Comparison of ENCODE assay signal across 8 mouse cellular contexts in genomic region chr8:83972150-83973120, GRCm38 (mm10). TPM values are rescaled to one million over a fixed set of nuclear protein-coding genes. Genes with fewer than 3 reads are reported as not detected.
DNase-seq lines count a peak whose midpoint lies in the region; ATAC-seq lines count a peak whose summit lies in the region.

Prkaca (plus strand) TSS chr8:83972993.

- peak within 1 kb of the TSS; percentile 77 for H3K27ac ChIP-seq in forebrain, embryonic 14.5 days (ENCODE audit: low read depth, low read length)
- H3K27ac ChIP-seq in neural tube, embryonic 15.5 days (replicated peaks): peak within 1 kb of the TSS; percentile 89

- H3K27me3 ChIP-seq in forebrain, embryonic 14.5 days (replicated peaks; ENCODE audit: control insufficient read depth, insufficient read depth, low read length): no peaks in the 10 kb centered on the region
- no peaks in the 10 kb centered on the region for H3K27me3 ChIP-seq in neural tube, embryonic 15.5 days (replicated peaks)

- H3K4me2 ChIP-seq in forebrain, embryonic 14.5 days (ENCODE audit: low read length): peak within 1 kb of the TSS; percentile 92
- H3K4me2 ChIP-seq in neural tube, embryonic 15.5 days: peak within 1 kb of the TSS; percentile 93

- intact Hi-C loops in heart, postnatal 14 days (cut with DNase I): no loop called here

- no peaks in the 10 kb centered on the region for H3K9me3 ChIP-seq in forebrain, embryonic 14.5 days (replicated peaks; ENCODE audit: control insufficient read depth, low read length)
- H3K9me3 ChIP-seq in neural tube, embryonic 15.5 days (replicated peaks): no peaks in the 10 kb centered on the region

- H3K4me1 ChIP-seq in forebrain, embryonic 14.5 days (ENCODE audit: control insufficient read depth, insufficient read depth, low read length): peaks cover 15% of the 10 kb centered on the region
- H3K4me1 ChIP-seq in neural tube, embryonic 15.5 days: peaks cover 36% of the 10 kb centered on the region

- peak within 1 kb of the TSS; percentile 93 for H3K9ac ChIP-seq in forebrain, embryonic 14.5 days (ENCODE audit: low read length)
- peak within 1 kb of the TSS; percentile 98 for H3K9ac ChIP-seq in neural tube, embryonic 15.5 days (replicated peaks)

- DNase-seq in ES-CJ7 (ENCODE audit: low read depth, low spot score): peak; percentile 99
- peak; percentile 98 for DNase-seq in cerebellum, adult 11 months
- peak; percentile 99 for DNase-seq in forebrain, embryonic 14.5 days (ENCODE audit: low spot score)
- peak; percentile 97 to 98 for DNase-seq in heart, postnatal 14 days
- DNase-seq in layer of hippocampus, adult 11-12 months (ENCODE audit: low spot score): peak; percentile 99
- peak; percentile 99 for DNase-seq in lung, adult 18-20 months
- peak; percentile 100 for DNase-seq in testis, postnatal 14 days (ENCODE audit: low spot score)

- H3K36me3 ChIP-seq in forebrain, embryonic 14.5 days (ENCODE audit: control insufficient read depth, insufficient read depth, low read length): peaks cover 12% of the 10 kb centered on the region; the same call in 1 of the 2 replicates
- no peaks in the 10 kb centered on the region for H3K36me3 ChIP-seq in neural tube, embryonic 15.5 days

- under 1% methylated on average over 77 of the region's 94 CpGs for WGBS in forebrain, embryonic 14.5 days
- under 1% methylated on average over 69 of the region's 94 CpGs for WGBS in neural tube, embryonic 15.5 days

- H3K4me3 ChIP-seq in forebrain, embryonic 14.5 days (ENCODE audit: low read depth, low read length): peak within 1 kb of the TSS; percentile 97
- H3K4me3 ChIP-seq in neural tube, embryonic 15.5 days (replicated peaks): peak within 1 kb of the TSS; percentile 93

- peak; percentile 100 for ATAC-seq in forebrain, embryonic 14.5 days
- peak; percentile 99 for ATAC-seq in neural tube, embryonic 15.5 days (ENCODE audit: low FRiP score)

RNA-seq across cellular contexts. Expression of gene Prkaca, which starts in this region (rescaled TPM):
- 117 and 132 TPM in 2 replicates for polyA plus RNA-seq in forebrain, embryonic 14.5 days (2014; fragmentation: Nextera tagmentation; extraction: Ambion mirVana)
- total RNA-seq in heart, postnatal 14 days (2021): 100 to 1,000 TPM; 386 to 395 TPM
- polyA plus RNA-seq in neural tube, embryonic 15.5 days (2015; fragmentation: Nextera tagmentation; extraction: Ambion mirVana): 234 and 256 TPM in 2 replicates

Comparison
In these comparisons a context has a peak if more than half of its experiments do, and no peak if none do; other contexts are left out.
1. Peak in every context shown above with its lines: DNase-seq, ATAC-seq, H3K4me3 ChIP-seq and H3K27ac ChIP-seq.